Mouse (Mus musculus) gastrocnemius, postnatal 4 days (tissue): Measurements from ENCODE around the gene Ipo4. TPM values are rescaled to one million over a fixed set of nuclear protein-coding genes. Genes with fewer than 3 reads are reported as not detected.

Experiments
- DNase-seq, 2 experiments: peaks; one replicate each; pipeline ENCODE4 v3.0.0; 2021 to 2022; ENCODE audit warnings: low spot score in 2 of 2, mixed read lengths in 2 of 2
- total RNA-seq, 2 experiments: library from RNA; stranded (reverse); gene quantifications; 2 replicates each; pipeline ENCODE4 v1.2.3; 2021

Ipo4 gene
- total RNA-seq, 2 experiments from 2014 or later, result 97.6 to 104 TPM

DNA sequence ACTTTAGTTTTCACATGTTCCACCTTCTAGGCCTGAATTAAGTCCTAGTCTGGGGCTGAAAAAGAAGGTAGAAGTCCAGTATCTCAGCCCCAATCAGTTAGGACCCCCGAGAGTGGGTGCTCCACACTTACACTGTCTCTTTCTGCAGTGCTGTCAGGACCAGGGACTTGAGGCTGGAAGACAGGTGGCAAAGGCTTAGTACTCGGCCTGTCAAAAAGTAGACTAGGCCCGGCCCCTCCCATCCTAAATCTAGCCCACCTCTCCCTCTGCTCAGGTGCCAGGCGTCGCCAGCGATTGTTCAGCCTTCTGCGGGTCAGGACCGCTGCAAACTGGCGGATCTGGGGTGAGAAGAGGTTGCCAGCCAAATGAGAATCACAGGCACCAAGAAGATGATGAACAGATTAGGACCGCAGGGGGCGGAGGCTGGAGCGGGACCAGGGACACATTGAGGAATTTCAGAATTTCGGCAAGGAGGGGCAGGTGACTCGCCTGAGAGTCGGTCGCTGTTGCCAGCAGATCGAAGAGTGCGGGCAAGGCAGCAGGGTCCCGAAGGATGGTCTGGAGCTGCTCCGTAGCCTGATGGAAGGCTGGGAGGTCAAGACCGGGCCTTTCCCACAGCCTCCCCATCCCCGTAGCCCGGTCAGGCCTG is 759 bp downstream of the Ipo4 start:
- peak; percentile 31 to 48 for DNase-seq

DNA sequence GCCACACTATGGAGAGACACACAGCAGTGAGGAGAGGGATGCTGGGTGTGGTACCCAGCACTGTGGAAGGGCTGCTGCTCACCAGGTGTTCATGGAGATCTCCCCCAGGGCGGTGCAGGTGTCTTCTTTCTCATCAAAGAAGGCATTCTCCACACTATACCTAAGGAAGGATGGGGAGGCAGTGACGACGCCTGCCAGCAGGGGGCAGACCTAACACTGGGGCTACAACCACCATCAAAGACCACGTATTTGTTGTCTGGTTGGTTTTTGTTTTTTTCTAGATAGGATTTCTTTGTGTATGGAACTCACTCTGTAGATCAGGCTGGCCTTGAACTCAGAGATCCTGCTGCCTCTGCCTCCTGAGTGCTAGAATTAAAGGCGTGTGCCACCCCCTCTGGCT is 6.4 kb downstream of the Ipo4 start:
- DNase-seq, result peak in 1 of 2 experiments; percentile 39

DNA sequence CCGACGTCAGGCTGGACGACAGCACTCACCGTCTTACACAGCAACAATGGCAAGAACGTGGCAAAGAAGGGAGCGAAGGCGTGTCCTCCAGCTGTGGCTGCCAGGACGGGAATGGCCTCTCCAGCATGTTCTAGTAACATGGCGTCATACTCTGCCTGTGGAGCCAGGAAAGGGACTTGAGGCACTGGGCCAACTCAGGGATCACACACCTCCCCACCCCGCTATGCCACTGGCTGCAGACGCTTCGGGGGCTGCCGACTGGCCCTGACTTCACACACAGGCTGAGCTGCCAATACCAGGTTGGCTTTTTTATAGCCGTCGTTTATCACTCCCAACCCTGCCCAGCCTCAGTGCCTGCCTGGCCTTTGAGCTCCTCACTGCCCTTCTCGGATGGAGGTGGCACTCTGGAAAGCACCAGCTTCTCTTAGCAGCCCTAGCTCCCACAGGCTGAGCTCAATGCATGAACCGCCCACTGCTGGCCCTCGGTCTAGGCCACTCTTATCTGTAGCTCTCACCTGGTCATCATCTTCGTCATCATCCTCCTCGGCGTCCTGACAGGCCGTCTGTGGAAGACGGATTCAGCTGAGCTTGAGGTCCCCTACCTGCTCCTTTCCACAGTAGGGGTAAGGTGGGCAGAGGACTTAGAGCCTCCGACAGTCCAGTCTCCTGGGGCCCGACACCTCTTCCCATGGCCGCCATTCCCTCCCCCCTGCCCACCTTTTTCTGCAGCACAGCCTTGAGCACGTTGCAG is 7.5 kb downstream of the Ipo4 start:
- DNase-seq, result no peak

DNA sequence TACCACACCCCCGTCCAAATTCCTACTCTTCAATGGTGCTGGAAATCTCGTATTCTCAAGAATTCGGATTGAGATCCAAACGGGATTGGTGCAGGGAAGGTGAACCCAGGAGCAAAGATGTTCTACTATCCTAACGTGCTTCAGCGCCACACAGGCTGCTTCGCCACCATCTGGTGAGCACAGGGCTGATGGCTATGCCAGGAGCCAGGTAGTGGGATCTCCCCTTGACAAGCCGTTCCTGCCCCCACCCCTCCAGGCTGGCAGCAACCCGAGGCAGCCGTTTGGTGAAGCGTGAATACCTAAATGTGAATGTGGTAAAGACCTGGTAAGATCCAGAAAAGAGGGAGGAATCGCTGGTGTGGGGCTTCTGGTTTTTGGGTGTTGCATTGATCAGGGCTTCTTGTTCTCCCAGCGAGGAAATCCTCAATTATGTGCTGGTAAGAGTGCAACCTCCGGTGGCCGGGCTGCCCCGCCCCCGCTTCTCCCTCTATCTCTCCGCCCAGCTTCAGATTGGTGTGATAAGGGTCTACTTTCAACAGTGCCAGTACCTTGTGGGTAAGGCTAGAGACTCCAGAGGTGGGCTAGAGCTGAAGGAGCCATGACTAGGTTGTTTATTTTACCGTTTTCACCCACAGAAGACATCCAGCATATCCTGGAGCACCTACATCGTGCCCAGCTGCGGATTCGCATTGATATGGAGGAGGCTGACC is 17.1 kb downstream of the Ipo4 start:
- DNase-seq, result no peak

DNA sequence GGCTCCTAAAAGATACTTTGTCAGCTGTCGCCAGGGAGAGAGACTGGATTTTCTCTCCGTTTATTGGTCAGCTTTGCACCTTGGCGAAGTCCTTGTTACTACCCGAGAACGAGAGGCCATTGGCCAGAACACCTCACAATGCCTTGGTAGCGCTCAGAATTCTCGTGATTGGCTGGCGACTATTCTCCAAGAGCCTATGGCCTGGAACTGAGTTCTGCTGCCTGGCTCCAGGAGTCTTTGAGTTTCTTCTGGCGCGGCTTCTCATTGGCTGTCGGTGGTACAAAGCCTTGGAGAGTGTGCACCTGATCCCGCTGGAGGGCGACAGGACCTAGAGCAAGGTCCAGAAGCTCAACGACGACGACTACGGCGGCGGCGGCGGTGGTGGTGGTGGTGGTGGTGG is 17.9 kb downstream of the Ipo4 start, which contains the start of gene Rec8:
Gene Rec8 (plus strand): TSS at position 216 of the 400 bp plus-strand sequence.
- no peak for DNase-seq

DNA sequence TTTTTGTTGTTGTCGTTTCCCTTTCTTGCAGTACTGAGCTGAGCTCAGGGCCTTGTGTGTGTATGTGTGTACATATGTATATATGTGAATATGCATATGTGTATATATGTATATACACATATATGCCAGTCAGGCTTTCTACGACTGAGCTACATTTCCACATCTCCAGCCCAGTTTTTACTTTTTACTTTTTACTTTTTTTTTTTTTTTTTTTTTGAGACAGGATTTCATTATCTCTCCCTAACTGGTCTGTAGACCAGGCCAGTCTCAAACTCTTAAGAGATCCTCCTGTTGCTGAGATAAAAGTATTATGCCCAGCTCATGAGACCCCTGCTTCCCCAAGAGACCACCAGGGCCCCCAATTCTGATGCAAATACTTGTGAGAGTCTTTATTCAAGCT is 18.9 kb downstream of the Ipo4 start:
- DNase-seq, result no peak

DNA sequence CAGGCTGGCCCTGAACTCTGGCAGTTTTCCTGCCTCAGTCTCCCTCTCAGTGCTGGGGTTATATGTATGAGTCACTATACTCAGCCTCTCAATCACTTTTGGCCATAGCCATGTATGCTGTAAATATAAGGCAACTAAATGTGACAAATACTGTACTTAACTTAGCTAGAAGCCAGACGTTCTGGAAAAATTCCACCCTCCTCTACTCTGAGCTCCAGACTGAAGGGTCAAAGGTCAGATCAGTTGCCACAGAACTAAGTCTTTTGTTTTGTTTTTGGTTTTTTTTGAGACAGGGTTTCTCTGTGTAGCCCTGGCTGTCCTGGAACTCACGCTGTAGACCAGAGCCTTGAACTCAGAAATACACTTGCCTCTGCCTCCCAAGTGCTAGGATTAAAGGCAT is 19.9 kb downstream of the Ipo4 start:
- no peak for DNase-seq

DNA sequence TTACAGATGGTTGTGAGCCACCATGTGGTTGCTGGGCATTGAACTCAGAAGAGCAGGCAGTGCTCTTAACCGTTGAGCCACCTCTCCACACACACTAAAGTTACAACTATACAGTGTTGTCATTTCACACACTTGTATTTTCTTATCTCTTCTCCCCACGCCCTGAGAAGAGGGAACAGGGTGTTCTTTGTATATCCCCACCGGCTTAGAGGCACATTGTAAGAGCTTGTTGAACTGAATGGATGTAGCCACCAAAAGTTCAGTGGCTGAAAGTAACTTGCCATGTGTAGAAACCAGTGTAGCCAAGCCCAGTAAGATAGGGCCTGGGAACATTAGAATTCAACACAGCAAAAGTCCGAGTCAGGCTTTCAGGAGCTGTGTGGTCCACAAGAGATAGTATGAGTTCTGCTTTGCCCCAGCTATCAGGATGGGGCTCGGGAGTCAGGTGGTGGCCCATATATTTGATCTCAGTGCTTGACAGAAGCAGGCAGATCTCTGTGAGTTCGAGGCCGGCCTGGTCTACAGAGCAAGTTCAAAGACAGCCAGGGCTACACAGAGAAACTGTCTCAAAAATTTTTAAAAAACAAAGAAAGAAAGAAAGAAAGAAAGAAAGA is 21.1 kb downstream of the Ipo4 start:
- no peak for DNase-seq

DNA sequence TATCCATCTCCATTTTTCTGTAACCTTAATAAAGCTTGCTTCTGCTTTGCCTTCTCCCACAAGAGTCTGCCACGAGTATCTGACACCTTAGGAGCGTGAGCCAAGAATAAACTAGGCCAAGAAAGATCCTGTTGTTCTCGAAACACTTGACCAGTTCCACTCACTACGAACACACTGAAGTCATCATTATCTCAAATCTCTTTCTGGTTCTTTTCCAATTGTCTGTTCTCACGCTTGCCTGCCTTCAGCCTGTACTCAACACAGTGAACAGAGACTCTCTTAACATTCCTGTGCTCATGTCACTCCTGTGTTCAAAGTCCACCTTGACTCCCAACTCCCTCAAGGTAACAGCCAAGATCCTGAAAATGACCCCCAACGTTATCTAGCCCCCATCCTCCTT is 22.4 kb downstream of the Ipo4 start:
- DNase-seq, result no peak

DNA sequence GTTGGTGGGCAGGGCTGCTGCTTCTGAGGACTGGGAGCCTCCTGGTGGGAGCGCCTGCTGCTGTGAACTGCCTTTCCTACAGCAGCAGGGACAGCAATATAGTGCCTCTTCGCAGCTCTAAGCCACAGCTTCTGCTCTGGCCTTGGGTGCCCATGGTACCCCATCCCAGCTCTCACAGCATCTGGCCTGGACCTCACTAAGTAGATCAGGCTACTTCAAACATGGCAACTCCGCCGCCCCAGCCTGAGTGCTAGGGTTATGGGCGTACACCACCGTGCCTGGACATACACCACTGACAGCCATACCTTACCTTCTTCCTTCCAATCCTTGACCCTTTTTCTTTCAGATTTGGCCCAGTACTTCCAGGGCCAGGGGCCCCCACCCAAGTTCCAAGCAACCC is 27.4 kb downstream of the Ipo4 start:
- DNase-seq, result no peak

DNA sequence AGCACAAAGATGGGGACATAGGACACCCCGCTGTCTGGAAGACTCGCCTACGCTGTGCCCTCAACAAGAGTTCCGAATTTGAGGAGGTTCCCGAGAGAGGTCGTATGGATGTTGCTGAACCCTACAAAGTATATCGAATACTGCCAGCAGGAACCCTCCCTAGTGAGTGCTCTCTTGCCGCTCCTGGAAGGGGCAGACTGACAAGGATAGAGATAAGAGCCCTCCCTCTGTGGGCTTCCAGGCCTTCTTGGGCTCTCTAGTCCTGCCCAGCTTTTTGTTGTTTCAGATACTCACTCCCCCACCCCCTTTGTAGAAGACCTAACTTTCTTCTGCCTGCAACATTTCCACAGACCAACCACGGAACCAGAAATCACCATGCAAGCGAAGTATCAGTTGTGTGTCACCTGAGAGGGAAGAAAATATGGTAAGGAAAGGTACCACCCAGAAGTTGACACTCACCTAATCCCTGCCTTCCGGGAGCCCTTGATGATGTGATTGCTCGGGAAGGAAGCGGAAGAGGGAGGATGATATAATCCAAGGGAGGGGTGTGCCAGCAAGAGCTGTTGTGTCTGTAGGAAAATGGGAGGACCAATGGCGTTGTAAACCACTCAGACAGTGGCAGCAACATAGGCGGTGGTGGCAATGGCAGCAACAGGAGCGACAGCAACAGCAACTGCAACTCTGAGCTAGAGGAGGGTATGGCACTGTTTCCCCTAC is 29.9 kb downstream of the Ipo4 start:
- no peak for DNase-seq

DNA sequence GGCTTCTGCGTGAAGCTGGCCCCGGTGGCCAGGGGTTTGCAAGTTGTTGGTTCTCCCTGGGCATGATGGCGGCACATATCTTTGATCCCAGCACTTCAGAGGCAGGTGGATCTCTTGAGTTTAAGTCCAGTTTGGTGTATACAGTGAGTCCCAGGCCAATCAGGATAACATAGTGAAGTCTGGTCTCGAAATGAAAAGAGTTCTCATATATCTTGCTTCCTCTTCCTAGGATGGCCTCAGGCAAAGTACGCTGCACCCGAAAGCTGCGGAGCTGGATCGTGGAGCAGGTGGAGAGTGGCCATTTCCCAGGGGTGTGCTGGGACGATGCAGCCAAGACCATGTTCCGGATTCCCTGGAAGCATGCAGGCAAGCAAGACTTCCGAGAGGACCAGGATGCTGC is 30.9 kb downstream of the Ipo4 start:
- no peak for DNase-seq

DNA sequence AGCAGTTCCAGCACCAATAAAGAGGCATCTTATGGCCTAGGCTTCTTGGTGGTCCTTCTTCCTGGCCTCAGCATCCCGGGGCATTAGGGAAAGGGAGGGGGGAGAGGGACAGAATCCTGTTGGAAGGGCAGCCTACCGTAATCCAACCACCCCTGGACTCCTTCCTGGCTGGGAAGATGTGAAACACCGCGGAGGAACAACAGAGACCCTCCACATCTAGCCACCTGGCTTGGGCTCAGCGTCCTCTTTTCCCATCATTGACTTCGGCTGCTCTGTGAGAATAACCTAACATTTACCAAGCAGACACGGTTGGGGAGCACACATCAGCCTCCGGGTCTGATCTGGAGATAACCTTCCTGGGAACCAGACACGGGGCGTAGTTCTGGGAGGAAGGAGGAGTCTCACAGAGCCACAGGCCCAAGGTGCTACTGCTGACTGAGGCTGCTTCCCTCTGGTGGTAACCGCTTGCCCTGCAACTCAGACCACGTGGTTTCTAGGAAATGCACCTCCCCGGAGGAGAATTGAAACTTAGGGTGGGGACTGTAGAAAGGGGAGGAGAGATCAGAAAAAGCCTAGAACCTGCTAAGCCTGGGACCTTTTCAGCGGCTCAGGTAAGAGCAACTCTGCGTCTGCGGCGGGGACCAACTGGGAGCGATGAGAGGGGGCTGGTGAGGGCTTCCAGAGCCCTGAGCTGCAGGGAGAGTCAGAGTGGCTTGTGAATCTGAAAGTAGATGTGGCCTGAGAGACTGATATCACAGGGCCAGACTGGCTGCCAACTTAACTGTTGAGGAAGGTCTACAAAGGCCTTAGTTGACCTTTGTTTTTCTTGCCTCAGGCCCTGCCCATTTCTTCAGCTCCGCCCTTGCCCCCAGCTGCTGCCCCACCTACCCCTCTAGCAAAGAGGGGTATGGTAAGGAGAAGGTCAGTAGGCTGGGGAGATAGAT is 31.9 kb downstream of the Ipo4 start:
- DNase-seq, result peak; percentile 78 to 88

DNA sequence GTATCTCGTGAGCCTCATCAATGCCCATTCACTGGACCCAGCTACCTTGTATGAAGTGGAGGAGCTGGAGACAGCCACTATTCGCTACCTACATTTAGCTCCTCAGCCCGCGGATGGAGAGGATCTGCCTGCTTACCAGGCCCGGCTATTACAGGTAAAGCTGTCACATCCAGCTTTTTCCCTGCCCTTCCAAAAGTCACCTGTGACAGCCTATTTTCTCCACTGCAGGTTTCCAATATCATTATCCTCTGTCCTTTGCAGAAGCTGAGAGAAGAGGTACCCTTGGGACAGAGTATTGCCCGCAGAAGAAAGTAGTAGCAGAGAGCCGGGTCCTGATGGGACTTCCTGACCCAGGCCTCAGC is 32.5 kb downstream of the Ipo4 start, which contains the start of gene Irf9:
Gene Irf9 (plus strand): TSS at position 301 of the 362 bp plus-strand sequence.
- DNase-seq, result no peak

DNA sequence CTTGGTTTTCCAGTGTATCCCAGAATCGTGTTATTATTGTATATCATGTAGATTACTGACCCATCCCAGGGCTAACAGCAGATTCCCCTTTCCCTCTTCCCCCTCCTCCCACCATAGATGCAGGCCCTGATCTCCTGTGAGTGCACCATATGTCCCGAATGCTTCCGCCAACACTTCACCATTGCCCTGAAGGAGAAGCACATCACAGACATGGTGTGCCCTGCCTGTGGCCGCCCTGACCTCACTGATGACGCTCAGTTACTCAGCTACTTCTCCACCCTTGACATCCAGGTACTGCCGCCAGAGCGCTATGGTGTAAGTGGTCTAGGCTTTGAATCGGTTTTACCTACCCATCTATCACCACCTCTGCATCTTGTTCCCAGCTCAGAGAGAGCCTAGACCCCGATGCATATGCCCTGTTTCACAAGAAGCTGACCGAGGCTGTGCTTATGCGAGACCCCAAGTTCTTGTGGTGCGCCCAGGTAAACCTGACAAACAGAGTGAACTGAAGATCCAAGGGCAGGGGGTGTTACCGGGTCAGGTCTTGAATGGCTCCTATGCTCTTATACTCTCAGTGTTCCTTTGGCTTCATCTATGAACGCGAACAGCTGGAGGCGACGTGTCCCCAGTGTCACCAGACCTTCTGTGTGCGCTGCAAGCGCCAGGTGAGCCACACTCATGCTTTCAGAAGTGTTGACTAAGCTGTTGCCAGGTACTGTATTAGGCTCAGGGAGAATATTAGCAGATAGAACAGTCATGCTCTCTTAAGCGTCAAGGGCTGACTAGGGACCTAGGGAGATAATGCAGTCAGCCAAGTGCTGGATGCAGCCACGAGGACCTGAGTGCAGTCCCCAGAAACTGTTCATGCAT is 37.0 kb downstream of the Ipo4 start:
- no peak for DNase-seq

DNA sequence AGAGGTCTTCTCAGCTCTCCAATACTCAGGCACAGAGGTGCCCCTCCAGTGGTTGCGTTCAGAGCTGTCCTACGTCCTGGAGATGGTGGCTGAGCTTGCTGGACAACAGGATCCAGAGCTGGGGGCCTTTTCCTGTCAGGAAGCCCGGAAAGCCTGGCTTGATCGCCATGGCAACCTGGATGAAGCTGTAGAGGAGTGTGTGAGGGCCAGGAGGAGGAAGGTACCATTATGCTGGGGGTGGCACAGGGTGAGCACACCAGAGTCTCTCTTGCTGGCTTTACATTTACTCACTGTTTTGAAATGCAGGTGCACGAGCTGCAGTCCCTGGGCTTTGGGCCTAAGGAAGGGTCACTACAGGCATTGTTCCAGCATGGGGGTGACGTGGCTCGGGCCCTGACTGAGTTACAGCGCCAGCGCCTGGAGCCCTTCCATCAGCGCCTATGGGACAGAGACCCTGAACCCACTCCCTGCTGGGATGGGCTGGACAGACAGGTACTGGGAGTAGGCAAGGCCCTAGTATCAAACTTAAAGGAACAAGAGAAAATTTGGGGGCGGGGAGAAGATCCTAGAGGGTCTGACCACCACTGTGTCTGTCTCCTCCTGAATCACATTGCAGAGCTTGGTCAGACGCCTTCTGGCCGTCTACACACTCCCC is 39.6 kb downstream of the Ipo4 start:
- no peak for DNase-seq

DNA sequence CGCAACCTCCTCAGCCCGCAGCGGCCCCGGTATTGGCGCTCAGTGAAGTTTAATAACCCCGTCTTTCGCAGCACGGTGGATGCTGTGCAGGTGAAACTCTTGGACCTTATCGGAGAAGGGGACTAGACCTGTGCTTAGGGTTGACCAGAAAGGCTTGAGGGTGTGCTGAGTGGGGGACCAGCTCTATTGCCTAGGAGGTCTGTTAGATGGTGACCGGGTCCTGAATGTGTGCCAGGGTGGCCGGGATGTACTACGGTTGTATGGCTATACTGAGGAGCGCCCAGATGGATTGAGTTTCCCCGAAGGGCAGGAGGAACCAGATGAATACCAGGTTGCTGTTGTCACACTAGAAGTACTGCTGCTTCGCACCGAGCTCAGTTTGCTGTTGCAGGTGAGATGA is 43.5 kb downstream of the Ipo4 start:
- DNase-seq, result no peak

DNA sequence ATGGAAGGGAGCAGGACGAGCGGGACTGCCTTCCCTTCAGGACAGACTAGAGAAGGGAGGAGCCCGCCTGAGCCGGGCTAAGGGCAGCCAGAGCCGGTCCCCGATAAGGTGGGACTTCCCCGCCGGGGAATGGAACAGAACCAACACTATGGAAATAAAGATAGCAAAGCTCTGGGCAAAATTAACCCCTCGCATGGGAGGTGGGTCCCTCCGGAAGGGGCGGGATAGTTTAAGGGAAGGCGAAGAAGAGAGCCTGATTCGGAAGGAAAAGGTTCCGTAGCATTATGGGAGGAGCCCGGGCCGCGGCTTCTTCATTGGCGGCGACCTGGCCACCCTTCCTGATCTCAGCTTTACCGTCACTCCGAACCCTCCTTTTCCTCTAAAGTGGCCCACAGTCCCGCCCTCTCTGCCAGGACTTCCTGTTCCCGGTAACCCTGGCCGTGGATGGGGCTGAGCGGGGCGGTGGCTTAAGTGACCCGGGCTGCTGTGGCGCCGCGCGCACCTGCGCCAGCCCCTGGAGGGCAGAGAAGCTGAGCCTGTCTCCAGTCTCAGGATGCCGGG is 44.3 kb downstream of the Ipo4 start, which contains the start of gene Rnf31:
Gene Rnf31 (plus strand): TSS at position 378 of the 561 bp plus-strand sequence.
- DNase-seq, result peak; percentile 82 to 91
